Mouse (Mus musculus) retina, adult 2 months (tissue): ENCODE data around the gene Wdr20rt.
"Not testable (repeated sequence)": the region's sequence is repeated elsewhere in the genome, so short reads cannot be mapped to it uniquely, and the experiment has no call there.

ENCODE experiments used
- DNase-seq: peaks from one replicate; pipeline ENCODE4 v3.0.0-alpha.2; 2012; ENCODE audit warnings: low read depth, low spot score

The Wdr20rt gene

GRCm38 (mm10) chr12:65225467-65225945 lies at the start of gene Wdr20rt:
Wdr20rt (plus strand) TSS chr12:65225517.
- DNase-seq, result no peak

- DNase-seq, result no peak
Measured at GRCm38 (mm10) chr12:65187365-65187764, 38.0 kb upstream of the Wdr20rt start.

- DNase-seq, result no peak
Measured at GRCm38 (mm10) chr12:65189213-65189612, 36.1 kb upstream of the Wdr20rt start.

GRCm38 (mm10) chr12:65194003-65194530 lies 31.2 kb upstream of the Wdr20rt start:
- DNase-seq, result no peak

DNA sequence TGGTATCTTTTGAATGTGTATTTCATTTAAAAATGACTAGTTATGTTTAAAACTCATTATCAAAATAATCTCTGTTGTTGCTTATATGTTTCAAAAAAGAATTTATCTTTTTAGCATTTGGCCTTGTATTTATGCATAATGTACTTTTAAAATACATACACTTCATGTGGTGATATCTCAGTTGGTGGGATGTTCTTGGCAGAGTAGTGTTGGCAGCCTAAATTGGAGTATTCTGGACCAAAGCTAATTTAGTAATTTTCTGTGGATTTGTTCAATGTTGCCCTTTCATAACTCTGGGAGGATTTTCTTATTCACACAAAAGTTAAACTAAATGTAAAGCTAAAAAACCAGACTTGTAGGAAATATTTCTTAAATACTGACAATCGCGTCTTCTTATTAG lies 23.5 kb upstream of the Wdr20rt start:
- DNase-seq, result no peak

GRCm38 (mm10) chr12:65206431-65206830 lies 18.9 kb upstream of the Wdr20rt start:
- DNase-seq, result no peak

- no peak for DNase-seq
Measured at GRCm38 (mm10) chr12:65216404-65216840, 8.9 kb upstream of the Wdr20rt start.

GRCm38 (mm10) chr12:65228628-65229027 lies 3.3 kb downstream of the Wdr20rt start:
- no peak for DNase-seq

GRCm38 (mm10) chr12:65229041-65229440 lies 3.7 kb downstream of the Wdr20rt start:
- DNase-seq, result no peak

DNA sequence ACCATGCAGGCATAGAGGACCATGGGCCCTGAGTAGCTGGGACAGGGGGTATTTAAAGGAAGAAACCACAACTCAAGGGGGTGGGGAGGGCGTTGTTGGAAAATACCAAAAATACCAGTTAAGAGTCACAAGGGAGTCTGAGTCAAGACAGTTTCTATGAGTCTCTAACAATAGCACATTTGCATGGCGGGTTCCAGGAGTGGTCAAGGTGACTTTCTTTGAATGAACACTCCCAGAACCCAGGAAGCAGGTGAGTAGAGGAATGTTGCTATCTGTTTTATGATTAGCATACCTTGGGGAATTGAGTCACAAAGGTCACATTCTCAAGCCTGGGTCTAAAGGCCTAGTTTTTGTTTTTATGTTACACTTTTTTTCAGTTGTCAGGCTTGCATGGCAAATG lies 7.5 kb downstream of the Wdr20rt start:
- not testable (repeated sequence) for DNase-seq

DNA sequence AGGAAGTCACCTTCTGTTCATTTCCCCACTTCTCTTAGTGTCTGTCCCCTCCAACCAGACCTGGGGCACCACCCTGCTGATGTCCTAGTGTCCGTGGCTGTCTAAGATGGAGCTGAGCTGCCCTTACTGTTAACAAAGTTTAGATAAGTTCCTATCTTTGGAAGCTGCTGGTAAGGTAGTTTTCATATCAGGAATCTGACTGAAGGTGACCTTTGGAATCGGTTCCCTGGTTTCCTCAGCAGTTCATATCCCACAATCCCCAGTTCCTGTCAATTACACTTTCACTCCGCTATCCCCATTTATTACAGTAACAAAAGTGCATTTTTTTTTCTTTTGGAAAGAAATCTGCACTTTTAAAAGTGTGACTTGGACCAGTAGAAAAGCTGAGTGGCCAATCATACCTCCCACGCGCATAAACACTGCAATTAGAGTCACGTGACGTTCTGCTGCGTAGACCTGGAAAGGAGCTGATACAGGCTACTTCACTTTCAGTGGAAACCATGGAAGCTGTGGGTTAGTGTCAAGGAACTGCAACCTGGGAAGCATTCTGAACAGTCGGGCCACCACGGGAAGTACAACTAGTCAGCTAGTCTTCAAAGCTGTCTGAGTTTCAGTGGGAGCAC lies 24.9 kb downstream of the Wdr20rt start:
- DNase-seq, result no peak

DNA sequence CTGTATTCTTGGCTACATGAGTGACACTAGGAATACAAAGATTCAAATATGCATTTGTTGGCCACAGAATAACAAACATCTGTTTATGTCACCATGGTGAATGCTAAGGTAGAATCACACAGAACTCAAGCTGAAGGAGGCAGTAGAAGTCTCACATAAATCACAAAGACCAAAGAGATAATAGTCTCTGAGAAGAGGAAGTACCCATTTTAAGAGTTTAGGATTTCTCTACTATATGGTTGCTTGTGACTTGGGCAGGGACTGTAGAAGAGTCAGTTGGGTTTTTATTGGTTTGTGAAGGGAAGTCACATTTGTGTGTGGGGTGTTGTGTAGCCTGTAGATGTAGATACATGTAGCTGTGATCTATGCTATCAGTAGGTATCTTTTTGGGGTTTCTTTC lies 31.6 kb downstream of the Wdr20rt start:
- DNase-seq, result no peak

GRCm38 (mm10) chr12:65258212-65259138 lies 33.2 kb downstream of the Wdr20rt start:
- DNase-seq, result no peak

- DNase-seq, result no peak
Measured at GRCm38 (mm10) chr12:65259139-65260111, 34.1 kb downstream of the Wdr20rt start.

DNA sequence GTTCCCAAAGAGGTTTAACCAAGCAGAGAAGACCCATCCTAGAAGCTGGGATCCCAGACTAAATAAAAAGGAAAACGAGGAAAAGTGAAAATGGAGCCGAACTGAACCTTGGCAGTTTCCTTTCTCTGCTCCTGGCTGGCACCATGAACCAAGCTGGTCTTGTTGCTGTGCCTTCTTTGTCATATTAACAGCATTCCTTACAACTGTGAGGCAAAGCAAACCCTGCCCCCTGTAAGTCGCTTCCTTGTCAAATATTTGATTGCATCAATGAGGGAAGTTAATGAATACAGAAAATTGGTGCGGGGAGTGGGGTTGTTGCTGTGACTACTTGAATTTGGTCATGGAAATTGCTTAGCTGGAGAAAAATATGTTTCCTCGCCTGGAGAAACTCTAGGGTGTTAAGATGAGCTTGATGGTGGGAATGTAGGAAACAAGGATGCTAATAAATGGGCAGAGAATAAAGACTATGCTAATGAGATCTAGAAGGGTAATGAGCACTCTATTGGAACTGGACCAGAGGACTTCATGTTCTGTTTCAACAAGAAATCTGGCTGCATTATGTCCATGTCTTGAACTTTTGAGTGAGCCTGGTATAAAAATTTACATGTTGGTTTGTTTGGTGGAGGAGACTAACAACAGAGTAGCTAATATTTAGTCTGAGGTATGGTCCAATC lies 43.1 kb downstream of the Wdr20rt start:
- no peak for DNase-seq

DNA sequence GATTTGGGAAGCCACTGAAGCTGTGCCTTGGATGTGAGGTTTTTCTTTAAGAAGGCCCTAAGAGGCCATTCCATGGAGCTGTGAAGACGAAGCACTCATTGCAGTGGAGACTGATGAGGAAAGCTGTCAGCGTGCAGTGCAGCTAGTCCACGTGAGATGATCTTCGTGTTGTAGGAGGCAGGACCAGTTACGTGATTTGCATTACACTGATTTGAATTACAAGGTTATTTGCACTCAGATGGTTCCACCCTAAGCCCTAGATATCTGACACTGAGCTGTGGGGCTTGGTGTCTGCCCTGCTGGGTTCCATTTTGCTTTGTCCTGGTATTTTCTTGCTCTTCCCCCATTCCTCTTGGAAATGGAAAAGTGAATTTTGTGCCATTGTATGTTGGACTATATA lies 44.1 kb downstream of the Wdr20rt start:
- DNase-seq, result no peak

- peak; percentile 6 for DNase-seq
Measured at GRCm38 (mm10) chr12:65273807-65274206, 48.5 kb downstream of the Wdr20rt start.
